Mouse (Mus musculus) embryonic stem cell, embryonic (primary cell): ENCODE measurements at regions not wholly inside any gene's neighbourhood (a gene's known extent, or its start where the extent isn't known, plus 50 kb on each side); places are given as distances from the start of the nearest gene placed in this dataset.
"Not testable (repeated sequence)": the region's sequence is repeated elsewhere in the genome, so short reads cannot be mapped to it uniquely, and the experiment has no call there.

ENCODE experiments used
- CTCF ChIA-PET, 4 experiments: fragments of 300-600 bp in 2 of 4; fragments of 350-600 bp in 2 of 4; sonication (Branson Sonifier 250); formaldehyde crosslinking; loops; one replicate each; lab custom pipeline; 2022; ENCODE audit warnings: inconsistent platforms in 2 of 4; lab: Charles Lee
- POLR2A ChIA-PET, 4 experiments: fragments of 300-600 bp in 2 of 4; fragments of 350-600 bp in 2 of 4; sonication (Branson Sonifier 250); formaldehyde crosslinking; loops; one replicate each; lab custom pipeline; 2022; ENCODE audit warnings: antibody characterized with exemption in 4 of 4, inconsistent platforms in 1 of 4; lab: Charles Lee

DNA sequence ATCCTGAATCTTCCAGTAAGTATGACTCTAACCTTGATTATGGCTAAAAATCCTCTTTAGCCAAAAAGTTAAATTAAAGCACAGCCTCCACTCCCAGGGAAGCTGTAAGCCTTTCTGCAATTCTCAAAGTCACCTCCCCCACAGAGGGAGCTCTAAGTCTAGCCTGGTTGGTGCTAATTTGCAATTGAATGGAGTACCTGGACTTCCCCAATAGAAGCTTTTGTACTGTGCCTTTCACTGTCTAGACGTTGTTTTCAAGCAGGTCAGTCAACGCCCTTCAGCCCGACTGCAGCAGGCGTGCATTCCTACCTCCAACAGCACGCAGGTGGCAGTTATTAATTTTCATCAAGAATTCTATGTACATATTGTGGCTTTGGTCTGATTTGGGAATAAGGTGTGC lies 87.2 kb downstream of the Catsperg2 start:
- POLR2A ChIA-PET: interaction anchor here in 1 of 4 experiments (0.7 to 1.1 kb wide), 2 partner anchors 10 to 15 kb away, joined by 3 to 4 read pairs; no protein-coding TSS in a partner anchor

DNA sequence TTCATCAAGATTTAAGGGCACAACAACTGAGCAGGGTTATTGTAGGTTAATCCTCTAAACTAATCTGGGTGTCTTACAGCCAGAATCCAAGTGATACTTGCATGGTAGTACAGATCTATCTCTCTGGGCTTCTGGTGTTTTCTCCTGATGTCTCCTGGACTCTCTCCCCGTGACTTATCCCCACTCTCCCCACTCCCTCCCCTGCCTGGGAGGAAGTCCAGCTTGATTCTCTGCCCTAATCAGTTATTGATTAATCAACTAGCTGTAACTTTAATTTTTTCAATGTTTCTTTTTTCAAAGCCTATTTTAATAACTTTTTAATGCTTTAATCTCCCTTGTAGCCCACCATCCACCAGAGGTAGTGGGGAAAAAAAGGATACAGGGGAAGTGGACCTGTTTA lies 83.9 kb upstream of the Sipa1l3 start:
- CTCF ChIA-PET: no interaction called here
- POLR2A ChIA-PET: interaction anchor here in 1 of 4 experiments (3.3 kb wide), 1 partner anchor 22 kb away, joined by 19 read pairs; no protein-coding TSS in a partner anchor

More for the DNA sequence above, 87.2 kb downstream of the Catsperg2 start:
- CTCF ChIA-PET: not testable (repeated sequence)

DNA sequence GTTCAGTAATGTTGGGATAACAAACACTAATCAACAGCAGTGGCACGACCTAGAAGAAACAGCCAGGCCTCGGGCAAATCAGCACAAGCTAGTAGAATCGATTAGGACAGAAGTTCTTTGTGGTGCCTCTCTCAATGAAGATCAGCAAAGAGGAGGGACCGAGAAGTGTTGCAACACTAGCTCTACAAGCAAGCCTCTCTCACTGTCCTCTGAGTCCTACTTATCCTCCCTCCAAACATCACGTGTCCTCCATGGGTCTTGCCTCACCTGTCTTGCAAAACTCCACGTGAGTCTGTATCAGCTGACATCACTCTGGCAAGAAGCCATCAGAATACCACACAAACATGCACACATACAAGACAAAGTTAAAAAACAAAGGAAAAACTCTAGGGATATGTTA lies 82.9 kb upstream of the Sipa1l3 start:
- POLR2A ChIA-PET: interaction anchor here in 1 of 4 experiments (3.3 kb wide), 1 partner anchor 23 kb away, joined by 19 read pairs; no protein-coding TSS in a partner anchor

DNA sequence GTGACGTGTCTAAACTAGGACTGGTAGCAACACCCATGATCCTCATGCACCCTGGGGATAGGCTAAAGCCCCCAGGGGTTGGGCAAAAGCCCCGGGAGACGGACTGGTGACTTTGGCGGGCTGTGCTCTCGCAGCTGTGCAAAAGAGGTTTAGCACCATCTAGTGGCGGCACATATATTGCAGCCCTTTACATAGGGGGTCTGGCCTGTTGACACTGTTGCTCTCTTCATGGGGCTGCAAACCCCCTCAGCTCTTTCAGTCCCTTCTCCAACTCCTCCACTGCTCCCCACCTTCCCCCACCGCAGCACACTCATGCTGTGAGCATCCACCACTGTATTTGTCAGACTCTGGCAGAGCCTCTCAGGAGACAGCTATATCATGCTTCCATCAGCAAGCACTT lies 78.8 kb upstream of the Sipa1l3 start:
- CTCF ChIA-PET: interaction anchor here in 3 of 4 experiments (0.7 to 1.4 kb wide), 8 partner anchors 15 to 554 kb away, joined by 3 to 4 read pairs (median 3); no protein-coding TSS in a partner anchor
- POLR2A ChIA-PET: interaction anchor here in 2 of 4 experiments (0.6 to 1.3 kb wide), 3 partner anchors 28 to 523 kb away, joined by 4 to 6 read pairs (median 4); no protein-coding TSS in a partner anchor

More for the DNA sequence above, 82.9 kb upstream of the Sipa1l3 start:
- CTCF ChIA-PET: interaction anchor here in 1 of 4 experiments (0.5 kb wide), 1 partner anchor 732 kb away, joined by 3 read pairs; no protein-coding TSS in a partner anchor

DNA sequence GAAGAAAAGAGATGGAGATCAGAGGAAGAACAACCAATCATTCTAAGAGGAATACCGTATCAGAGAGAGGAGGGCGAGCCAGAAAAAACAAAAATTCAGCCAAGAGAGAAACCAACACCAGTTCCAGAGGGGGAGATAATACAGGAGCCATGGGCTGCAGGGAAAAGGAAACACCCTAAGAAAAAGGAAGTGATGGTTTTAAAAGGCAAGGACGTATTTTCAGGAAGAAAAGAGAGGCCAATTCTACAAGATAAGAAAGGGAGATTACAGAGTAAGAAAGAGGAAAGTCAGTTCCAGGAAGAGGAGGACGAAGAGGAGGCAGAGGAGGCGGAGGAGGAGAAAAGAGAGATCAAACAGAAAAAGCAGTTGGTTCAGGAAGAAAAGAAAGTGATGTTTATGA lies 59.7 kb upstream of the Sipa1l3 start:
- ChIA-PET CTCF (no interaction called here), POLR2A (interaction anchor here in 1 of 4 experiments (0.7 kb wide), 1 partner anchor 97 kb away, joined by 5 read pairs; no protein-coding TSS in a partner anchor)

DNA sequence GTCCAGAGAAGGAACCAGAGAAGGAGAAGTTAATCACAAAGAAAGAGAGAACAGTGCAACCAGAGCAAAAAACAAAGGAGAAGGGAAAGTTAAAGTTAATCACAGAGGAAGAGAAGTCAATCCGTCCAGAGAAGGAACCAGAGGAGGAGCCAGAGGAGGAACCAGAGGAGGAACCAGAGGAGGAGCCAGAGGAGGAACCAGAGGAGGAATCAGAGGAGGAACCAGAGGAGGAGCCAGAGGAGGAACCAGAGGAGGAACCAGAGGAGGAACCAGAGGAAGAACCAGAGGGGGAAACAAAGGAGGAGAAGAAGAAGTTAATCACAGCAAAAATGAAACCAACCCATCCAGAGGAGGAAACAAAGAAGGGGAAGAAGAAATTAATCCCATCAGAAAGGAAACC lies 57.2 kb upstream of the Sipa1l3 start:
- CTCF ChIA-PET: interaction anchor here in 1 of 4 experiments (0.7 kb wide), 1 partner anchor 23 kb away, joined by 3 read pairs; no protein-coding TSS in a partner anchor
- POLR2A ChIA-PET: no interaction called here
